Mouse (Mus musculus) cerebellum, adult 2 months (tissue): ENCODE data around the gene Nthl1. TPM values are rescaled to one million over a fixed set of nuclear protein-coding genes. Genes with fewer than 3 reads are reported as not detected.

ENCODE experiments used
- DNase-seq, 2 experiments: peaks; one replicate each; pipeline ENCODE4 v3.0.0; 2021
- H3K27ac ChIP-seq: fragments of 200-500 bp; 2 replicates; pipeline ENCODE4 v1.5.1; 2012; ENCODE audit warnings: low read length, control low read depth, inconsistent platforms; ENCODE audit not compliant: insufficient read depth
- H3K27me3 ChIP-seq: fragments of 200-500 bp; 2 replicates; pipeline ENCODE4 v1.6.1; 2012; ENCODE audit warnings: inconsistent platforms, mild to moderate bottlenecking, low read length, moderate library complexity; ENCODE audit not compliant: control insufficient read depth, insufficient read depth
- H3K4me1 ChIP-seq: fragments of 200-500 bp; 2 replicates; pipeline ENCODE4 v1.6.1; 2011; ENCODE audit warnings: low read length; ENCODE audit not compliant: control insufficient read depth, insufficient read depth
- H3K4me3 ChIP-seq: fragments of 200-500 bp; replicated peaks from 2 replicates; pipeline ENCODE3; 2011; ENCODE audit warnings: mild to moderate bottlenecking, low read depth, low read length, control low read depth; ENCODE audit not compliant: insufficient read depth
- CTCF ChIP-seq: fragments of 200-500 bp; IDR thresholded peaks from 2 replicates; pipeline ENCODE4 v1.5.1; 2011; ENCODE audit warnings: low read depth, mild to moderate bottlenecking, control low read depth, low read length, moderate library complexity, borderline replicate concordance; ENCODE audit not compliant: insufficient read depth
- POLR2A ChIP-seq: fragments of 200-500 bp; IDR thresholded peaks from 2 replicates; pipeline ENCODE4 v1.6.1; 2011; ENCODE audit warnings: low read length, control low read depth, borderline replicate concordance; ENCODE audit not compliant: insufficient read depth
- WGBS: fragments of 180-500 bp; shearing (Covaris S2); methylation state at CpG from one replicate; pipeline ENCODE4 v1.1.7; 2018; 5-methylcytosine and 5-hydroxymethylcytosine counted together
- polyA plus RNA-seq: library from polyadenylated mRNA; depleted of rRNA; stranded (reverse); fragments of >200 nt; gene quantifications from 2 replicates; pipeline ENCODE4 v1.2.3, GENCODE M21; 2012

The Nthl1 gene
- polyA plus RNA-seq, 1 experiment, result 9.0 TPM

GRCm38 (mm10) chr17:24604557-24604956 lies 27.9 kb upstream of the Nthl1 start:
- H3K27me3 ChIP-seq, result no peaks in the 10 kb centered on the region
- WGBS, result 75% methylated on average over 3 of the region's 3 CpGs
- TF ChIP-seq POLR2A, result no peak
- TF ChIP-seq CTCF, result no peak
- no peak overlapping the region for H3K27ac ChIP-seq
- H3K4me3 ChIP-seq, result no peak overlapping the region
- no peak for DNase-seq
- peaks cover 25% of the 10 kb centered on the region for H3K4me1 ChIP-seq

- Histone ChIP-seq H3K27me3 (no peaks in the 10 kb centered on the region), H3K4me1 (0 out of 2 replicates have a peak, but pooled peaks cover 4% of the 10 kb centered on the region), H3K27ac (no peak overlapping the region), H3K4me3 (no peak overlapping the region)
- WGBS, result 90% methylated on average over 4 of the region's 4 CpGs
- TF ChIP-seq POLR2A, result no peak
- TF ChIP-seq CTCF, result no peak
- DNase-seq, result no peak
Measured at GRCm38 (mm10) chr17:24608370-24608769, 24.1 kb upstream of the Nthl1 start.

DNA sequence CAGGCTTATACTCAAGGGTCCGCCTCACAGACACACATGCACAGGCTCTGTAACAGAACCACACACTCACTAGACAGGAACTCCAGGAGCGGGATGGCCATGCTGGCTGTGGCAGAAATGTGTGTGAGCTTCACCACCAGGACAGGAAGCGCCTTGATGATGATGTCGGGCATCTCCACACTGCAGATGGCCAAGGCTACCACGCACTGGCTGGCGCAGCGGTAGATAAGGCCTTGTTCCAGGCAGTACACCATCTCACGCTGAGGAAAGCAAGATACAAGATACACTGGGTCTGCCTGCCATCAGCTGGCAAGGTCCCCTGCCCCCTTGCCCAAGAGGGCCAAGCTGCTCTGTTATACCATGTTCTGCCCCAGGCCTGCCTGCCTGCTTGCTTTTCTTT lies 23.6 kb upstream of the Nthl1 start:
- H3K27me3 ChIP-seq, result no peaks in the 10 kb centered on the region
- DNase-seq, result peak in 1 of 2 experiments; percentile 34
- no peak overlapping the region for H3K4me3 ChIP-seq
- H3K27ac ChIP-seq, result no peak overlapping the region
- TF ChIP-seq CTCF (no peak), POLR2A (no peak)
- 0 out of 2 replicates have a peak, but pooled peaks cover 4% of the 10 kb centered on the region for H3K4me1 ChIP-seq
- WGBS, result 74% methylated on average over 8 of the region's 8 CpGs

- Histone ChIP-seq H3K27ac (no peak overlapping the region), H3K4me3 (no peak overlapping the region), H3K27me3 (no peaks in the 10 kb centered on the region), H3K4me1 (0 out of 2 replicates have a peak, but pooled peaks cover 4% of the 10 kb centered on the region)
- DNase-seq, result no peak
- no peak for TF ChIP-seq CTCF
- TF ChIP-seq POLR2A, result no peak
- 81% methylated on average over 2 of the region's 2 CpGs for WGBS
Measured at GRCm38 (mm10) chr17:24610711-24611110, 21.8 kb upstream of the Nthl1 start.

DNA sequence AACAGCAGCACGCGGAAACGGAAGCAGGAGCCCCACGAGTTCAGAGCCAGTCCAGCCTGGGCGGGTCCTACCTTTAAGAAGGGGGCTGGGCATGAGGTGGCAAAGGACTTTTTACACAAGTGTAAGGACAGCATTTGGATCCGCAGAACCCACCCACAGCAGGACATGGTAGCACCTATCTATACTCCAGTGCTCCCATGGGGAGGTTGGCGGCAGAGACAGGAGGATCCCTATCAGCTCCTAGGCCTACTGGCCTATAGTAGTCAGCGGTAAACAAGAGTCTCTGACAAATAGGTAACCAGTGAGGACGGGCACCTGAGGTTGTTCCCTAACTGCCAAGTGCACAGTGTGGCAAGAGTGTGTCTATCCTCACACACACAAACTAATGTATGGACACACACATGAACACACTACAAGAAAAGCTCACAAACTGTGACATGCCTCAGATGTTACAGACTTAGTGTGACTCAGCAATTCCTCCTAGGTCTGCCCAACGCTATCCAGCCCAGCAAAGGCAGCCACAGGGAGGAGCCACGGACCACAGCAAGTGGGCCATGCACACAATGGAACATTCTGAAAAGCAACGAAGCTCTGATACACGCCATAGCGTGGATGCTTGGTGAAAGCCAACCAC lies 14.8 kb upstream of the Nthl1 start:
- DNase-seq, result no peak
- Histone ChIP-seq H3K4me1 (no peaks in the 10 kb centered on the region), H3K27me3 (no peaks in the 10 kb centered on the region), H3K4me3 (no peak overlapping the region), H3K27ac (no peak overlapping the region)
- TF ChIP-seq CTCF (no peak), POLR2A (no peak)
- 83% methylated on average over 14 of the region's 14 CpGs for WGBS

- Histone ChIP-seq H3K4me3 (no peak overlapping the region), H3K27ac (no peak overlapping the region), H3K27me3 (no peaks in the 10 kb centered on the region), H3K4me1 (no peaks in the 10 kb centered on the region)
- DNase-seq, result no peak
- 92% methylated on average over 8 of the region's 8 CpGs for WGBS
- no peak for TF ChIP-seq POLR2A
- TF ChIP-seq CTCF, result no peak
Measured at GRCm38 (mm10) chr17:24625472-24625871, 7.0 kb upstream of the Nthl1 start.

GRCm38 (mm10) chr17:24628646-24629045 lies 3.8 kb upstream of the Nthl1 start:
- Histone ChIP-seq H3K4me1 (peaks cover 7% of the 10 kb centered on the region), H3K4me3 (no peak overlapping the region), H3K27me3 (no peaks in the 10 kb centered on the region), H3K27ac (no peak overlapping the region)
- peak; percentile 79 to 89 for DNase-seq
- TF ChIP-seq CTCF (peak; percentile 98), POLR2A (no peak)
- WGBS, result 39% methylated on average over 5 of the region's 5 CpGs

DNA sequence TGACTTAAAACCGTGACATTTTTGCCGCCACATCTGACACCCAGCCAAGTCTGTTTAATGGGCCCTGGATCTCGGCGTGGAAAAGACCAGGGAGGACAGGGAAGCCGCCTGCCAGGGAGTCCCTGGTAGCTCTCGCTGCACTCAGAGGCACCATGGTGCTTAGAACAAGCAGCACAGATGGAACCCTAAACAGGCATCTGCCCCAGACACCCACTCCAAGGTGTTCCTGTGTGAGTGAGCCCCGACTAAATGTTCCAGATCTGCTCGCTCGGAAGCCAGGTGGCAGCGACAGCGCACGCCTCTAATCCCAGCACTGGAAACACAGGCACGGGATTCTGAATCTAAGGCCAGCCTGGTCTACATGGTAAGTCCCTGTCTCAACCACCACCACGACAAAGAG lies 2.4 kb upstream of the Nthl1 start:
- no peak for DNase-seq

More for the DNA sequence above, 2.4 kb upstream of the Nthl1 start:
- no peak for TF ChIP-seq CTCF
- TF ChIP-seq POLR2A, result no peak
- WGBS, result 74% methylated on average over 14 of the region's 14 CpGs
- Histone ChIP-seq H3K4me1 (peaks cover 7% of the 10 kb centered on the region), H3K27ac (no peak overlapping the region), H3K27me3 (no peaks in the 10 kb centered on the region), H3K4me3 (no peak overlapping the region)
